Mouse (Mus musculus) heart, adult 18-20 months (tissue): Measurements from ENCODE around the gene Zfp791. TPM values are rescaled to one million over a fixed set of nuclear protein-coding genes. Genes with fewer than 3 reads are reported as not detected.
"Not testable (repeated sequence)": the region's sequence is repeated elsewhere in the genome, so short reads cannot be mapped to it uniquely, and the experiment has no call there.

Experiments used
- DNase-seq, 2 experiments: peaks; one replicate each; pipeline ENCODE4 v3.0.0; 2021 to 2022; ENCODE audit warnings: mixed read lengths in 1 of 2
- microRNA-seq, 2 experiments: library from miRNA; unstranded; fragments of <30 nt; microRNA quantifications; one replicate each; pipeline ENCODE4 v1.2.0; 2022
- total RNA-seq, 2 experiments: library from RNA; stranded (reverse); gene quantifications; 2 replicates each; pipeline ENCODE4 v1.2.3; 2021

Zfp791 gene
- total RNA-seq, 2 experiments from 2014 or later = 1.7 to 2.4 TPM

DNA sequence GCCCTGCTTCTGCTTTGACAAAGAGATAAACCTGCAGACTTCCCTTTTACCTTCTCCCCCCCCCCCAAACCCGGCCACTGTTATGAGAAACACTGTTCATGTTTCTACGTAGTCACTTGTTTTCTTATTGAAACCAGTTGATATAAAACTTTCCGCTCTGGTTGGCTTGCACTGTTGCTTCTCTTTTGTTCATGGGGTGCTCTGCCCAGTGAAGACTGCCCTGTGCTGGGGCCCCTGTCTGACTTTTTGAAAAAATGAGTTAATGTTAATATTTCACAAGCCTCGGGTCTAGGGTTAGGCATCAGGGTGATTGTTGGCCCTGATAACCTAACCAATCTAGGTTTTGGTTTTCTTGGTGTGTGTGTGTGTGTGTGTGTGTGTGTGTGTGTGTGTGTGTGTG, 40.7 kb downstream of the Zfp791 start:
- DNase-seq = not testable (repeated sequence)

DNA sequence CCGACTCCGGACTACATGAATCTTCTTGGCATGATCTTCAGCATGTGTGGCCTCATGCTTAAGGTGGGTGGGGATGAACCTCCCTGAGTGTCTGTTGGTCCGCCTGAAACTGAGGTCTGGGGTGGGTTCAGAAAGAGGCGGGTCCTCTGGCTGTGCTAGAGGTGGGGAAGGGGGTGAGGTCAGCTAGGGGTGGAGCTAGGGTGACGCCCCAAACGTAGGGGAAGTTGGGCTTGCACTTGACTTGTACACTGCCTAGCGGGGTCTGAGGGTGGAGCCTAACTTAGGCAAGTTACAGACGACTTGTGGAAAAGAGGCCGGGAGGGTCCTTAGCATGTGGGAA, 41.7 kb downstream of the Zfp791 start, which contains the start of gene Wdr83:
Gene Wdr83, minus strand, starts transcription at position 91 of the 340 bp plus-strand sequence.
- peak in 1 of 2 experiments; percentile 64 for DNase-seq

DNA sequence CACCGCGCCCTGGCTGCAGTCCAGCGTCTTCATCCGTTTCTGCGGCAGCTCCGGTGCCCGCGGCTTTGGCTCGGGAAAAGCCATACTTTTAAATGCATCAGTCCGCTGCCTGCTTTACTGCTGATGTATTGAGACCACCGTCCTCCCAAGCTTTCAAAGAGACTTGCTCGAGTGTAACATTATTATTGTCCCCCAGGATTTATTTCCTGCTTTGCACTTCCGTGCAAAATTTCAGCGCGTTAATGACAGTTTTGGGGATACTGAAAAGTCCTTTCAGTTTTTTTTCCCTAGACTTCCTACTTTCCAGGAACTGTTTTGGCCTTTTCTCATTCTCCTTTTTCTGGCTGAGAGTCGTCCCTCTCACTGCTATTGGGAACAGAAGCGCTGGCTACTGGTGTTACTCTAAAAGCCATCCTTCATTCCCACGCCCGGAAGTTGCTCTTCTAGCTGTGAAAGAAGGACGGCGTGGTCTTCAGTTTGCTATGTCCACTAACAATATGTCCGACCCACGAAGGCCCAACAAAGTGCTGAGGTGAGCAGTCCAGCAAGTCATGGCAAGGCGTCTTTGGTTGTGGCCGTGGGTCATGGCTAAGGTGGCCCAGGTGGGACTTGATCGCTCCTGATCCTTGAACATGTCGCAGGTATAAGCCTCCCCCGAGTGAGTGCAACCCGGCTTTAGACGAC, 42.2 kb downstream of the Zfp791 start, which contains the start of gene Wdr83os:
Gene Wdr83os, plus strand, starts transcription at position 209 of the 684 bp plus-strand sequence.
- DNase-seq = peak; percentile 64 to 81

DNA sequence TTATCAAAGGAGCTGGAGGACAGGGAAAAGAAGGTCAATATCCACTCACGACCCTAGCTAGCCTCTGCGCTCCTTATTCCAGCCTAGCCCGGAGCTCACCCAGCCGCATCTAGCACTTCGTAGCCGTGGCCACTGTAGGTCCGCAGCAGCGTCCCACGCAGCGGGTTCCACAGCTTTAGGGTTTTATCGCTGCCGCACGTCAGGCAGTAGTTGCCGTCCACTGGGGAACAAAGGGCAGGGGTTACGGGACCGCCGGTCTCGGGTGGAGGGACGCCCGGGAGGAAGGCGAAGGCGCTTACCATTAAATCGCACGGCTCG, 42.7 kb downstream of the Zfp791 start:
- DNase-seq = peak in 1 of 2 experiments; percentile 36

DNA sequence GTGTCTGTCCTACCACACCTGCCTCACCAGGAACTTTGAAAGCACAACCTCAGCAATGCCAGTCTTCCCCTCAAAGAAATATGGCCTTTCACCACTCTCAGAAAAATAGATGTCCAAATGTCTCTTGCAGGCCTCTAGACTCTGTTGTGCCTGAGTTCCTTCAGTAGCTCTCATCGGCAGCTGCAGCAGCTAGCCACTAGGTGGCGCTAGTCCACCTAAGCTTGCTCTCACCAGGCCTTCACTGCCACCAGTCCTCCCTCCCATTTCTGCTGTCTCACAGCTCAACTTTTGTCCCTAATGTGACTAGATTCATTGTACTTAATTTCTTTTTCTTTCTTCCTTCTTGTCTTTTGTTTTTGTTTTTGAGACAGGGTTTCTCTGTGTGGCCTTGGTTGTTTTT, 45.9 kb downstream of the Zfp791 start:
- DNase-seq = peak; percentile 82 to 85

DNA sequence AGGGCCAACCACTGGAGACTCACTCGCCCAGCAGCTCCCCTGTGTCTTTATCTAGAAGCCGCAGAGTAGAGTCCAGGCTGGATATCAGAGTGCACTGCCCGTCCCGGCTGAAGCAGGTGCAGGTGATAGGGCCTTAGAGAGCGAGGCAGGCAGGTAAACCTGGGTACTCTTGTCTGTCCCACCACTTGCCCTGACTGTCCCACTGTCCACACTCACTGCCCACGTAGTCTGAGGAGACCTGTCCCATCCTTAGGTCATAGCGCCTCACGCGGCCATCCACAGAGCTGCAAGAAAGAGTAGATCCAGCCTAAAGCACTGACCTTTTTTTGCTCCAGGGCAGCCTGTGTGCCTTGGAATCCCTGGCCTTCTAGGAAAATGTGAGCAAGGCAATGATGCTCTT, 46.9 kb downstream of the Zfp791 start:
- DNase-seq = peak; percentile 31 to 63

DNA sequence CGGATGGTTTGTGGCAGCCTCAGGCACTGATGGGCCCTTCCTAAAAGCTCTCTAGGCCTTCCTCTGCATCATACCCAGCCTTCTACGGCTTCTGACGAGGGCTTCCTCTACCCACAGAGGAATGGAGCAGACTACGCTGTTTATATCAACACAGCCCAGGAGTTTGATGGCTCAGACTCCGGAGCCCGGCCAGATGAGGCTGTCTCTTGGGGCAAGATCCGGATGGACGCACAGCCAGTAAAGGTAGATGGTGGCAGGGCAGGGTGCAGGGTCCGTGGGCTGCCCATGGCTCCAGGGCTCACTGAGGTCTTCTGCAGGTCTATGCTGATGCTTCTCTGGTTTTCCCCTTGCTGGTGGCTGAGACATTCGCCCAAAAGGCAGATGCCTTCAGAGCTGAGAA, 48.3 kb downstream of the Zfp791 start:
- no peak for DNase-seq

DNA sequence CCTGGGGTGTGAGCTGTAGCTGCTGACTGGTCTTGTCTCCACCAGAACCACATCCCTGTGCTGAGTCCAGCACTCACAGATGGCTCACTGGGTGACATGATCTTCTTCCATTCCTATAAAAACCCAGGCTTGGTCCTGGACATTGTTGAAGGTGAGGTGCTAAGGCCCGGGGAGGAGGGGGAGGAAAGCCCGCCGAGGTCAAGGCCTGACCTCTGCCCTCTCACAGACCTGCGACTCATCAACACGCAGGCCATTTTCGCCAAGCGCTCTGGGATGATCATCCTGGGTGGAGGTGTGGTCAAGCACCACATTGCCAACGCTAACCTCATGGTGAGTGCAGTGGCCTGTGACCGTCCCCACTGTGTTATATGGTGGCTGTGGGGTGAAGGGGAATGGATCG, 48.7 kb downstream of the Zfp791 start:
- no peak for DNase-seq

DNA sequence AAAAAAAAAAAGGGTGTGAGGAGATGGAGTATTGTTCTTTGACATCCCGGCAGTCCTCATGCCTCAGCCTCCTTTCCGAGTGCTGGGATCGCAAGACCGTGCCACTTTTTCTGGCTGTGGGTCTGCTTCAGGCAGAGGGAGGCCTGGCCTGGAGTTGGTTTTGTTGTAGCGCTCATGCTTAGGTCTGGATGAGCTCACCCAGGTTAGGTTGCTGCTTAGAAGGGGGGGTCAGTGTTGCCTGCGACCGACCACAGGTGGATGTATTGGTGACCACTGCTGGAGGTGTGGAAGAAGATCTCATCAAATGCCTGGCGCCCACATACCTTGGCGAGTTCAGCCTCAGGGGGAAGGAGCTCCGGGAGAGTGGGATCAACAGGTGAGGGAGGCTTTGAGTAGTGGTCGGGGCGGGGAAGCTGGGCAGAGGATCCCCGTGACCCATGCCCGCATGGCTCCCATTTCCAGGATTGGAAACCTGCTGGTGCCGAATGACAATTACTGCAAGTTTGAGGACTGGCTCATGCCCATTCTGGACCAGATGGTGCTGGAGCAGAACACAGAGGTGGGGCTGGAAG, 49.8 kb downstream of the Zfp791 start:
- no peak for DNase-seq

DNA sequence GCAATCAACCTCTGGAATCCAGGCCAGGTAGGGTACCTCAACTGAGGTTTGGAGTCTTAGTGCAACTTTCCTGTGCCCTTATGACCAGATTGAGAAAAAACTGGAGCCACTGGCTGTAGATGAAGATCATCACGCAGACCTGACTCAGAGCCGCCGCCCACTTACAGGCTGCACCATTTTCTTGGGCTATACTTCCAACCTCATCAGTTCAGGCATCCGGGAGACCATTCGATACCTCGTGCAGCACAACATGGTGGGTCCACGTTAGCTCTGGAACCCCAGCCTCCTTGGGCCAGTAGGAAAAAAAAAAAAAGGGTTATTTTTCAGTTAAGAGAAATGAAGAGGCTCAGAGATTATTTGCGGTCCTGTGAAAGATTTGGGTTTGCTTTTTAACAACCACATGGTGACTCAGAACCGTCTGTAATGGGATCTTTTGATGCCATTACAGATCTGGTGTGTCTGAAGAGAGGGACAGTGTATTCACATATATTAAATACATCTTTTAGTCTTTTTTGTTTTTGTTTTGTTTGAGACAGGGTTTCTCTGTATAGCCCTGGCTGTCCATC, 50.4 kb downstream of the Zfp791 start:
- DNase-seq = no peak

DNA sequence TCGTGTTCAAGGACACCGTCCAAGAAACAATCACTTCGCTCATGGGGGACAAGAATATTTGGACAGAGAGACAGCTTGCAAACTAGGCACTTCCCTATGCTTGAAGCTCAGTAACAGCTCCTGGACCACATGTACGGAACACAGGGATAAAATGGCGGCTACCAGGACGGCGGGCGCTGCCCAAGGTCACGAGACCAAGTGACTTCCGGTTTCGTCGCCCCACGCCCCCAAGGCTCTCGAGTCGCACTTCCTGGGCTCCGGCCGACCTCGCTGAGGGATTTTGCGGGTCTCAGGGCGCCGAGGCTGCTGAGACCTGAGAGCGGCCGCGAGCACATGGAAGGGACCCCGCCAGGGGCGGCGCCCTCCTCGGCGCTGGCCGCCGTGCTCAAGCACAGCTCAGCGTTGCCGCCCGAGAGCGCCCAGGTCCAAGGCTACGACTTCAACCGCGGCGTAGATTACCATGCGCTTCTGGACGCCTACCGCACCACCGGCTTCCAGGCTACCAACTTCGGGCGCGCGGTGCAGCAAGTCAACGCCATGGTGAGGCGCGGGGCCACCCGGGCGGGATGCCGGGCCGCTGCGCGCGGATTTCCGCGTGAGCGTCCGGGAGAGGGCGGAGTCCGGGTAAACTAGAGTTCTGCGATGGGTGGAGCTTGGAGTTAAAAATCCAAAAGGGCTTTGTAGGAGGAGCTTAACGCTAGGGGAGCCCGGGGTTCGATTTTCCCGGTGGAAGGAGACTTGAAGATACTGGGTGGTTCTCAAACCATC, 51.2 kb downstream of the Zfp791 start, which contains the start of gene Dhps:
Gene Dhps, plus strand, starts transcription at position 244 of the 768 bp plus-strand sequence.
- DNase-seq = peak; percentile 94

DNA sequence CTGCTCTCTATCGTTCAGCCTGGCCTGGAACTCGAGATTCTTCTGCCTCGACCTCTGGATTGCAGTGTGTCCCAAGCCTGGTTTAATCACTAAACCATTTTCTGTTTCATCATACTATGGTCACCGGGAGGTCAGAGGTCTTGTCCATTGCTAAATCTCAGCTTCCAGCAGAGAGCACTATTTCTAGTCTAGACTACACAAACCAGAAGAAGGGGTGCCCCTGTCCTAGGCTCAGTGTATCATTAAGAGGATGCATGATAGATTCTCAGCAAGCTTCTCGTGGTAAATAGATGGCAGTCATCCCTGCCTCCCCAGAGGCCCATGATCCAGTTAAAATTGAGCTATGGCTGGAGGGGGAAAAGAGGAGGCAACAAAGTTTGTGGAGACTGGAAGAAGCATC, 51.9 kb downstream of the Zfp791 start:
- DNase-seq = no peak

DNA sequence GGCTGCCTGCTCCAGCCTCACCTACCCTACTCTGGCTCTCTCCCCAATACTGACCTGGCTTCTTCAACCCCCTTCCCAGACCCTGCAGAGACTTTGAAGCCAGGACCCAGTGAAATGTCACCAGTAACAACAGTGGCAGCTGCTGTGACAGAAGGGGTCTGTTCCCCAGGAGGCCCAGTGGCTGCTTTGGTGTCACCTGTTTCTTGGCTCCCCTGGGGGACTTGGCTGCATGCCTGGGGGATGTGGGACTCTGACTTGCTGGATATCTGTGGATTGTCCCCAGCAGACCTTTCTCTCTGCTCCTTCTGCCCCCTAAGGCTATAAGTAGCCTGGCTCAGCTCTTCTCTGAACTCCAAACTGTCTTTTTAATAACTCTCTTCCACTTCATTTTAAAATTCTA, 54.9 kb downstream of the Zfp791 start, which contains the start of gene Gm5741:
Gene Gm5741, minus strand, starts transcription at position 1 of the 400 bp plus-strand sequence.
- DNase-seq = no peak

DNA sequence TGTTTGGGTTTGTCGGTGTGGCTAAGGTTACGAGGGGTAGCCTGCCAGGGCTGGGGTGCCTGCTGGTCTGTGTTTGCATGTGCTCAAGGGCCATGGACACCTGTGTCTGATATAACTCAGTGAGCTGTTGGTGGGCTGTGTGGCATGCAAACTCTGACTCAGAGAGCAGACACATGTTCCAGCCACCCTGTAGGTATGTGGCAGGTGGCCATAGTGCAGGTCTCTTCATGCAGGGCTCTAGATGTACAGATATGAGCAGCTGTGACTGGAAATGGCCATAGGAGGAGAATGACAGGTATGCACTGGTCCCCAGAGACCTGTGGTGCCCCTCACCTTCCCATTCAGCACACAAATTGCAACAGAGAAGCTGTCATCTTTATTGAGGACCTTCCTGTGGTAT, 55.7 kb downstream of the Zfp791 start:
- no peak for DNase-seq

DNA sequence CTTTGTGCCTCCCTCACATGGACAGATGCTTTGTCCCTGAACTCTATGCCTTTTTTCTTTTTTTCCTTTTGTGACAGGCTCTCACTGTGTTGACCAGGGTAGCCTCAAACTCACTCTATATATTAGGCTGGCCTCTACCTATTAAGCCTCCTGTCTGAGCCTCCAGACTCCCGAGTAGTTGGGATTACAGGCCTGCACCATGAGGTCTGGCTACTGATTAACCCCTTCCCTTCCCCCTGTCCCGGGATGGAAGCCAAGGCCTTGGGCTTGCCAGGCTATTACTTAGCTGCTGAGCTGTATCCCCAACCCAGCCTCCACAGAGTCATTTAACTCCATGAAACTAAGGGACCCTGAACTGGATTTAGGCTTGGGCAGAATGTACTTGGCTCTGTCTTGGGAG, 57.7 kb downstream of the Zfp791 start:
- no peak for DNase-seq

DNA sequence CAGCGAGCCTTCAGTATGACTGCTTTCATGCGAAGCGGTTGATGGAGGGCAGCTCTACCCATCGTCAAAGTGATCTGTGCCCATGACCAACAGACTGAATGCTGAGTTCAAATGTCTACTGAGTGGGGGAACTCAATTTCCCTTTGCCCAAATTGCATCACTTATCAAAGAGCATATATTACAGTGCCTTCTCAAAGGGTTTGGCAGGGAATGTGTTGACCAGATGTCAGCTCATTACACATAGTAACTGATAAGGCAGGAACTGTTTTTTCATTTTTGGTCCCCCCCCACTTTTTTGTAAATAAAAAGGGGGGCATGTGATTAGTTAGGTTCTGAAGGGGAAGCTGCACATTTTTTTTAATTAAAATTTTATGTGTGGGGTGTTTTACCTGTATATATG, 60.3 kb downstream of the Zfp791 start:
- no peak for DNase-seq

DNA sequence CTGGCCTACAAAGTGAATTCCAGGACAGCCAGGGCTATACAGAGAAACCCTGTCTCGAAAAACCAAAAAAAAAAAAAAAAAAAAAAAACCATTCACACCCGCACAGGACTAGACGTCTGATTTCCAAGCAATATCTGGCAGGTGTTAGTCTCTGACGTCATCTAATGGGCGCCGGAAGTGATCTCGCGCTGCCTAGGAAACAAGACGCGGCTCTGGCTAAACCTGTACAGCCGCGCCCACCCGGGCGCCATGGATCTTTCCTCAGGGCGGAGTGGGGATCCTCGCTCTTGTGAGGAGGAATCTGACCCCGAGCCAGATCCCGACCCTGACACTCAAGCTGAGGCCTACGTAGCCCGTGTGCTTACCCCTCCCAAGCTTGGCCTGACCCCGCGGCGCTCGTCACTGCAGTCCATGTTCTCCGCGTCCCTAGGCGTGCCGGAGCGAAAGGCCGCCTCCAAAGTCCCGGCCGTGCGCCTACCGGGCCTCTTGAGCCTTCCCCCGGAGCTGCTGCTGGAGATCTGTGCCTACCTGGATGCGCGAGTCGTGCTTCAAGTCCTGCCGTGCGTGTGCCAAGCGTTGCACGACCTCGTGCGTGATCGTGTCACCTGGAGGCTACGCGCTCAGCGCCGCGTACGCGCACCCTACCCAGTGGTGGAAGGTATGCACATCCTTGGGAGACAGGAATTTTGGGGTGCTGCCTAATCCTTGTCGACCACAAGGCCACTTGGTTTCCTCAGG, 62.8 kb downstream of the Zfp791 start, which contains the start of gene Fbxw9:
Gene Fbxw9, plus strand, starts transcription at position 177 of the 738 bp plus-strand sequence.
- DNase-seq = peak; percentile 91 to 95

Small RNAs within 50 kb of the gene (microRNA-seq; reads per million reads assigned to microRNA genes)
- gene Gm23388 (0.81 to 1.1 reads per million in 2 experiments), gene Mir7070 (0.76 to 1.1 reads per million in 2 experiments)

Other genes with a start within 250 kb of the Zfp791 start
- gene Gcdh, start 229.2 kb downstream of the Zfp791 start, total RNA-seq = 10 to 100 TPM; 79.9 to 84.2 TPM
- gene Klf1, start 221.2 kb downstream of the Zfp791 start, total RNA-seq = not detected
- gene Dnase2a, start 214.5 kb downstream of the Zfp791 start, total RNA-seq = 10 to 100 TPM in 1 of 2 experiments, 1 to 10 TPM in 1; 9.5 to 11.0 TPM
- gene Mast1, start 185.7 kb downstream of the Zfp791 start, total RNA-seq = under 1 TPM; 0.10 TPM
- not detected for gene Rtbdn, start 176.1 kb downstream of the Zfp791 start, total RNA-seq
- 1 to 10 TPM in 1 of 2 experiments, not detected in 1; 2.3 TPM for gene Gm49661, start 153.7 kb downstream of the Zfp791 start, total RNA-seq
- 100 to 1,000 TPM; 648 to 740 TPM for gene Prdx2, start 153.5 kb downstream of the Zfp791 start, total RNA-seq
- gene Rnaseh2a, start 153.3 kb downstream of the Zfp791 start, total RNA-seq = 10 to 100 TPM; 45.6 to 48.4 TPM
- 10 to 100 TPM; 11.0 to 13.9 TPM for gene Junb, start 144.4 kb downstream of the Zfp791 start, total RNA-seq
- 1 to 10 TPM; 2.7 TPM for gene Hook2, start 132.5 kb downstream of the Zfp791 start, total RNA-seq
- not detected for gene Best2, start 108.6 kb downstream of the Zfp791 start, total RNA-seq
- 10 to 100 TPM; 64.7 to 67.3 TPM for gene Asna1, start 97.8 kb downstream of the Zfp791 start, total RNA-seq
- gene Trir, start 96.3 kb downstream of the Zfp791 start, total RNA-seq = 10 to 100 TPM; 84.5 to 87.7 TPM
- 10 to 100 TPM; 24.1 to 31.2 TPM for gene Tnpo2, start 86.2 kb downstream of the Zfp791 start, total RNA-seq
- gene Fbxw9, start 63.0 kb downstream of the Zfp791 start, total RNA-seq = 1 to 10 TPM; 2.7 to 3.2 TPM
- gene Gm5741, start 55.1 kb downstream of the Zfp791 start, total RNA-seq = not detected
- 10 to 100 TPM; 36.5 to 36.6 TPM for gene Dhps, start 51.3 kb downstream of the Zfp791 start, total RNA-seq
- gene Wdr83os, start 42.4 kb downstream of the Zfp791 start, total RNA-seq = 10 to 100 TPM; 42.1 to 47.3 TPM
- 10 to 100 TPM; 28.7 to 34.6 TPM for gene Wdr83, start 41.8 kb downstream of the Zfp791 start, total RNA-seq
- gene Man2b1, start 39.8 kb downstream of the Zfp791 start, total RNA-seq = 10 to 100 TPM; 27.6 to 27.7 TPM
- not detected for gene Cks1brt, start 28.8 kb upstream of the Zfp791 start, total RNA-seq
- not detected for gene Olfr371, start 102.9 kb upstream of the Zfp791 start, total RNA-seq
- gene Orc6, start 176.5 kb upstream of the Zfp791 start, total RNA-seq = 1 to 10 TPM; 5.8 to 6.8 TPM
- gene Vps35, start 176.7 kb upstream of the Zfp791 start, total RNA-seq = 10 to 100 TPM; 69.0 to 71.6 TPM